Mouse (Mus musculus): ENCODE data around the gene Abcg1.

Abcg1 gene

GRCm38 (mm10) chr17:31133776-31134175 is 76.3 kb downstream of the Abcg1 start:
- no peak for DNase-seq

GRCm38 (mm10) chr17:31134913-31135312 is 77.4 kb downstream of the Abcg1 start:
- no peak for DNase-seq

GRCm38 (mm10) chr17:31136291-31136690 is 78.8 kb downstream of the Abcg1 start:
- no peak for DNase-seq

GRCm38 (mm10) chr17:31136821-31137220 is 79.3 kb downstream of the Abcg1 start:
- no peak for DNase-seq

- DNase-seq: peak; percentile 63 to 72
Observed at GRCm38 (mm10) chr17:31138398-31138797, 80.9 kb downstream of the Abcg1 start.

GRCm38 (mm10) chr17:31142116-31142515 is 84.6 kb downstream of the Abcg1 start:
- no peak for DNase-seq

GRCm38 (mm10) chr17:31144040-31145037 is 86.9 kb downstream of the Abcg1 start, which contains the start of gene Tff2:
Tff2 (minus strand) TSS chr17:31144282.
- DNase-seq: peak; percentile 50 to 62

GRCm38 (mm10) chr17:31145998-31146397 is 88.5 kb downstream of the Abcg1 start:
- no peak for DNase-seq

- peak; percentile 18 to 51 for DNase-seq
Observed at GRCm38 (mm10) chr17:31152512-31152911, 95.0 kb downstream of the Abcg1 start.

- peak; percentile 7 to 37 for DNase-seq
Observed at GRCm38 (mm10) chr17:31152966-31153499, 95.6 kb downstream of the Abcg1 start.

GRCm38 (mm10) chr17:31153785-31154184 is 96.3 kb downstream of the Abcg1 start:
- DNase-seq: no peak

- no peak for DNase-seq
Observed at GRCm38 (mm10) chr17:31157921-31158320, 100.4 kb downstream of the Abcg1 start.

GRCm38 (mm10) chr17:31160291-31160690 is 102.8 kb downstream of the Abcg1 start:
- DNase-seq: no peak

- peak; percentile 34 to 52 for DNase-seq
Observed at GRCm38 (mm10) chr17:31162607-31163006, 105.1 kb downstream of the Abcg1 start.

GRCm38 (mm10) chr17:31163821-31164220 is 106.3 kb downstream of the Abcg1 start:
- DNase-seq: no peak

- no peak for DNase-seq
Observed at GRCm38 (mm10) chr17:31165127-31165526, 107.7 kb downstream of the Abcg1 start, which contains the start of gene Tff1. Tff1 (minus strand) TSS chr17:31165277.
